Mouse (Mus musculus) spleen, postnatal 36 days (tissue): ENCODE measurements at regions not wholly inside any gene's neighbourhood (a gene's known extent, or its start where the extent isn't known, plus 50 kb on each side); places are given as distances from the start of the nearest gene placed in this dataset.

ENCODE experiments used
- DNase-seq, 2 experiments: peaks; one replicate each; pipeline ENCODE4 v3.0.0; 2022; ENCODE audit warnings: low spot score in 2 of 2, mixed read lengths in 1 of 2

- DNase-seq = no peak
Observed at GRCm38 (mm10) chr8:26354516-26354915, 235.2 kb downstream of the Gm45692 start.

GRCm38 (mm10) chr8:26356801-26357200, 237.5 kb downstream of the Gm45692 start:
- DNase-seq = no peak

- DNase-seq = no peak
Observed at GRCm38 (mm10) chr8:26358711-26359136, 239.4 kb downstream of the Gm45692 start.

- DNase-seq = no peak
Observed at GRCm38 (mm10) chr8:26362366-26362765, 243.0 kb downstream of the Gm45692 start.

GRCm38 (mm10) chr8:26363616-26364015, 244.3 kb downstream of the Gm45692 start:
- no peak for DNase-seq

GRCm38 (mm10) chr8:26364637-26365036, 245.3 kb downstream of the Gm45692 start:
- no peak for DNase-seq

- DNase-seq = peak; percentile 22 to 35
Observed at GRCm38 (mm10) chr8:26380668-26381067, 261.3 kb downstream of the Gm45692 start.

- DNase-seq = no peak
Observed at GRCm38 (mm10) chr8:26382426-26382825, 263.1 kb downstream of the Gm45692 start.

- no peak for DNase-seq
Observed at GRCm38 (mm10) chr8:26383886-26384285, 264.6 kb downstream of the Gm45692 start.

- no peak for DNase-seq
Observed at GRCm38 (mm10) chr8:26384305-26384993, 265.1 kb downstream of the Gm45692 start.

GRCm38 (mm10) chr8:26384994-26385345, 265.6 kb downstream of the Gm45692 start:
- no peak for DNase-seq

GRCm38 (mm10) chr8:26395061-26395460, 275.7 kb downstream of the Gm45692 start:
- DNase-seq = no peak

- DNase-seq = no peak
Observed at GRCm38 (mm10) chr8:26420002-26420401, 300.7 kb downstream of the Gm45692 start.

- no peak for DNase-seq
Observed at GRCm38 (mm10) chr8:26420536-26420935, 301.2 kb downstream of the Gm45692 start.

- DNase-seq = no peak
Observed at GRCm38 (mm10) chr8:26427311-26427710, 308.0 kb downstream of the Gm45692 start.

GRCm38 (mm10) chr8:26429751-26430327, 310.5 kb downstream of the Gm45692 start:
- DNase-seq = no peak

GRCm38 (mm10) chr8:26432161-26432919, 313.0 kb downstream of the Gm45692 start:
- DNase-seq = no peak

- no peak for DNase-seq
Observed at GRCm38 (mm10) chr8:26436236-26436635, 316.9 kb downstream of the Gm45692 start.

GRCm38 (mm10) chr8:26437571-26437970, 318.2 kb downstream of the Gm45692 start:
- DNase-seq = no peak

GRCm38 (mm10) chr8:26438246-26438862, 319.0 kb downstream of the Gm45692 start:
- DNase-seq = no peak

- DNase-seq = no peak
Observed at GRCm38 (mm10) chr8:26438877-26439276, 319.5 kb downstream of the Gm45692 start.

GRCm38 (mm10) chr8:26441268-26442030, 322.1 kb downstream of the Gm45692 start:
- no peak for DNase-seq
